Mouse (Mus musculus) c-Kit-negative CD71-positive TER-119-positive erythroid progenitor cells, embryonic 14.5 days (primary cell): Measurements from ENCODE around the gene Prickle2.

Experiments used
- DNase-seq: peaks from one replicate; pipeline ENCODE4 v3.0.0-alpha.2; 2013; ENCODE audit warnings: low read depth, low spot score

Prickle2 gene

DNA sequence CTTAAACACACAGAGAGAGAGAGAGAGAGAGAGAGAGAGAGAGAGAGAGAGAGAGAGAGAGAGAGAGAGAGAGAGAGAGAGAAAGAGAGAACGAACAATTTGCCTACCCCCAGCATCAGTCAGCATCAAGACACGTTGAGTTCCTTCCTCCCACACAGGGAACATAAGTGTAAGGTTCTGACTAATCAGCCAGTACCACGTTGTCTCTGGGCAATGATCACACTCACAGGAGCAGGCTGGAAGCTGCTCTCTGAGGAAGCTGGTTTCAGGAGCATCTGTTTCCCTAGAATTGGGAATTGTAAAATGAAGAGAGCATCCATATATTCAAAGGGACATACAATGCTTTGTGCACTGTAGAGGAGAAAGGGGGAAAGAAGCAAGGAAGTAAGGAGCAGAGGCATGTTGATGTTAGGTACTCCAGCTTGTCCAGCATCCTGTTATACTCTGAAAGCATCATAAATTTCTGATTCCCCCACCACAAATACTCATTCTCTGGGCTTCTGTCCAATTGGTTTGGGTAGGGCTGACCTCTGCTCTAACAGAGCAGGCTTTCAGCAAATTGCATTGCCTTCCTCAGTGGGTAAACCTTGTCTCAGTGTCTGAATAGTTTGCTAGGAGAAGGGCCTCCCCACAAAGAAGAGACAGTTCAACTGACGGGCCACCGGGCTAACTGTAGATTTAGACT is 116.4 kb downstream of the Prickle2 start:
- DNase-seq: no peak

DNA sequence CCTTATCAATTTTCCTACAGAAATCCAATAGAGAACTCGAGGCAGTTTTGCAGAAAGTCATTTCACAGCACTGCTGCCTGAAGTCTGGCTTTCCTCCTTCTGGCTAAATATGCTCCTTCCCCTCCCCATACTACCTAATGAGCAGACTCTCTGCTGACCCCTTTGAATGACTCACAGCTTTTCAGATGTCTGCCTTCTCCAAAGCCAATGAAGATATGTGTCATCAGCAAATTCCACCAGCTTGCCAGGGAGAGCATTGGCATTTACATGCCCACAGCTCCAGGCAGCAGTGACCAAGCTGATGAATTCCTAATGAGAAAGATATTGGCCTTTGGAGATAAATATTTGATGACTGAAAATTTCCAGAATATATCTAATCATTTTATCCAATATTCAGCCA is 121.9 kb downstream of the Prickle2 start:
- no peak for DNase-seq

DNA sequence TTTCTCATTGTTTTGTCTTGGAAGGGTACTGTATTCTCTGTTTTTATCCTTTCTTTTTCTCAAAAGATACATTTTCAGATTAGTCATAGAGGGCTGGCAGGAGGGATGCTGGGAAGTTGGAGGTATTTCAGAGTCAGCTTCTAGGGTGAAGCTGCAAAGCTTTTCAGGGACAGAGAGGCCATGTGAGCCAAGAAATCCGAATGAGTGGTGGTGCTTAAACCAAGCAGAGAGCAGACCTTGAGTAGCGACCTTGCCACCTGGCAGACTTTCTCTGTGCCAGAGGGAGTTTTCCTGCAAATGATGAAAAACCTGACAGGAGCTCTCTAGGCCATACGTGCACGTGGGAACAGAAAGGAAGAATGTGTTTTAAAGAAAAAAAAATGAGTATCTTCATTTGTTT is 130.7 kb downstream of the Prickle2 start:
- no peak for DNase-seq

- no peak for DNase-seq
Measured at GRCm38 (mm10) chr6:92572139-92572538, 133.8 kb downstream of the Prickle2 start.

GRCm38 (mm10) chr6:92570090-92570489 is 135.9 kb downstream of the Prickle2 start:
- no peak for DNase-seq

DNA sequence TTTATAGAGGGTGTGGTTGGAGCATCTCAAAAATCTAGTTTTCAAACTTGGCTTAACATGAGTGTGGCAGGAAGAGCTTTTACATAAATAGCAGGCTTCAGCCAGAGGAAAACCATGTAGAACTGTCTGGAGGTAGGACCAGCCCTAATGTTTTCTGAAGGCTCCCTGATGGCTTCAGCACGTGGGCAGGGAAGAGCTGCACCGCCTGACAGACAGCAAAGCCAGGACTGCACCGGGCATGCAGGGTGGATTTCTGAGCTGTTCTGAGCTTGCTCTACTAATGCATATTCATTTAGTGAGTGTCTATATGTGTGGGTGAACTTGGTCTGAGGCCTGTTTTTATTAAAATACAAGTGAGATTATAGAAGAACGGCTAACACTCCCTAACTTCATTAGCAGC is 136.7 kb downstream of the Prickle2 start:
- DNase-seq: no peak

DNA sequence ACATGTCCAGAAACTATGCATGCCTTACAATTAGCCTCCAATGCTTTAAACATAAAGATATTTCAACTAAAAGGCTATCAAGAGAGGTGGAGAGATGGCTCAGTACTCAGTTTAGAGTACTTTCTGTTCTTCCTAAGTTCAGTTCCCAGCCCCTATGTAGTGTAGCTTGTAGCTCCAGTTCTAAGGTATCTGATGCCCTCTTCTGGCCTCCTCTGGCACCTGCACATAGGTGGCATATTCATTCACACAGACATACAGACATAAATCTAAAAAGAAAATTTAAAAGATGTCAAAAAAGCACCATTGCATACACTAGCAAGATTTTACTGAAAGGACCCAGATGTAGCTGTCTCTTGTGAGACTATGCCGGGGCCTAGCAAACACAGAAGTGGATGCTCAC is 146.7 kb downstream of the Prickle2 start:
- no peak for DNase-seq

DNA sequence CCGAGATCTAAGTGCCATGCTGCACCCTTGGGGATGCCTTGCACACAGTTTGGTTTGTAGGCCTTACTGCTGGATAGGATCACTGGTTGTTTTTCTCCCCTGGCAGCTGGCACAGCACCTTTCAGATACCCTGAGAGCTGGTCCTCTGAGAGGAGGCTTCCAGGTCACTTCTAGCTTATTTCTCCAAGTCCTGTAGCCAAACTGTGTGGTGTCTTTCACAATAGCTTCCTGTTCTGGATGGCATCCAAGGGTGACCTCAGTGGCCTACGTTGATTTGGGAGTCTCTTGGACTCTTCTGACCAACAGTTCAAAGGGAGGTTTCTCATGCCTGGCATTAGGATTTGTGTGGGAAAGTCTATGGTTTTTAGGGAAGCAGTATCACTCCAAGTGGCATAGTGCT is 150.3 kb downstream of the Prickle2 start:
- no peak for DNase-seq

DNA sequence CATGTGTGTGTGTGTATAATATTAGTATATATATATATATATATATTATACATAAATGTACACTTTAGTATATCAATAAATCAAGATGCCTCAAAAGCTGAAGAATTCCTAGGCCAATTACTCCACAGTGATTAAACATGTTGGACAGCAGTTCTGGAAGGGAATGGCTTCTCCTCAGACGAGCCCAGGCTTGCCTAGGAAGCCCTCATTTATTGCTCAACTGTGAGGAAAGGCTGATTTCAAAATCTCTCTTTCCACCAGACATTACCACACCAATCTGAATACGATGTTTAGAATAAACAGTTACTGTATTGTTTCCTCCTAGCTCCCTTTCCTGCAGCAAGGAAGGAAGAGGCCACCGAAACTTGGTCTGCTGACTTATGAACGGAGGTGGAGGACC is 152.9 kb downstream of the Prickle2 start:
- no peak for DNase-seq

DNA sequence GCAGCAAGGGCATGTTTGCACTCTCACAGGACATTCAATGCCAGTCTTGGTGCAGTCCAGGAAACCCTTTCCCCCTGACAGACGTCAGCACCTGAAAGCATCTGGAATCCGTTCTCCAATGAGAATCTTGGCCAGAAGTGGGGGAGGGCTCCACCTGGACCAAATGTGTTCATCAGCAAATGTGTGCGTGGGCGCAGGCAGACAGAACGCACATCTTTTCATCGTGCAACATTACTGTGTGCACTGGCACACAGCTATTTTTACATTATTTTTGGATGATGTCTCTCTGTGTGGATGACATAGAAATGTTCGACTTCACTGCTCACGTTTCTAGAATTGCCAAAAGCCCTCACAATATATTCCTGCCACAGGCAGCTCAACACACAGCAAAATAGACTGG is 156.7 kb downstream of the Prickle2 start:
- no peak for DNase-seq

DNA sequence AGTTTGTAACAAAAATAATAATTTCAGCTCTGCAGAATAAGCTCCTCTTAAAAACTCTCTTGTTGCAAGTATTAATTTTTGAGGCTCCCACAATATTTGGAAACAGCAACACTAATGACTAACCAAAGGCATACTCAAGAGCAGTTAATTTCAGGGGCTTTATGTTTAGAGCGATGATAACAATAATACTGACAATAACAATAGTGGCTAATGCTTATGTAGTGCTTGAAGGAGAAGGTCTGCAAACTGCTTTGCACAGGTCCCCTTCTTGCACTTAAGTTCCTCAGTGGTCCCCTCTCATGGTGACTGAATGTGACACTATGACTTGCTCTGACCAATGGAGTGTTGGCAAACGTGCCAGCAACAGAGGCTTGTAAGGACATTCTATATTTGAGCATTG is 160.8 kb downstream of the Prickle2 start:
- DNase-seq: no peak

GRCm38 (mm10) chr6:92543825-92544224 is 162.1 kb downstream of the Prickle2 start:
- no peak for DNase-seq

DNA sequence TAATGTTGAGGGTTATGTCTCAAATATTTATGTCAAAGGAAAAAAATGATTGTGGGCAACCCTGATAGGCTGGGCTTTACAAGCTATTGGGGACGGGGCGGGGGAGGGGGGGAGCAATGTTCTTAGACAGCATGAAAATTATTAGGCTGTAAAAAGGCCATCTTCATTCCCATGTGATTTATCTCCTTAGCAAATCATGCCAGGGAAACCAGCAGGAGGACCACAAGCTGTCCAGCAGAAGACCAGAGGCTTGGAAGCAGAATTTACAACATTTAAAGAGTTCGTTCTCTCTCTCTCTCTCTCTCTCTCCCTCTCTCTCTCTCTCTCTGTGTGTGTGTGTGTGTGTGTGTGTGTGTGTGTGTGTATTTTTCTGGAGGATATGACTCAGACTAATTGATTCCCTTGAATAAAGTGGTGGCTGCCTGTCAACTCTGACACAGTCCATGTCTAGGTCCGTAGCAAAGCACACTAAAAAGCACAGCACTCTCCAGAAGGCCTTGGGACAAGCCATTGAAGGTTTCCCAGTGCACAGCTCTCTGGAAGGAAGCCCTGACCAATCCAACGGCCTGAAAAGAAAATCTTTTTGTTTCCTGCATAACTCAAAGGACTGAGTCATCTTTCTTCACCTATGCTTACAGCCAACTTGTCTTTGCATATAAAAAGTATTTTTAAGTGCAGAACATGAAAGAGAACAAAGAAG is 163.4 kb downstream of the Prickle2 start:
- DNase-seq: no peak

DNA sequence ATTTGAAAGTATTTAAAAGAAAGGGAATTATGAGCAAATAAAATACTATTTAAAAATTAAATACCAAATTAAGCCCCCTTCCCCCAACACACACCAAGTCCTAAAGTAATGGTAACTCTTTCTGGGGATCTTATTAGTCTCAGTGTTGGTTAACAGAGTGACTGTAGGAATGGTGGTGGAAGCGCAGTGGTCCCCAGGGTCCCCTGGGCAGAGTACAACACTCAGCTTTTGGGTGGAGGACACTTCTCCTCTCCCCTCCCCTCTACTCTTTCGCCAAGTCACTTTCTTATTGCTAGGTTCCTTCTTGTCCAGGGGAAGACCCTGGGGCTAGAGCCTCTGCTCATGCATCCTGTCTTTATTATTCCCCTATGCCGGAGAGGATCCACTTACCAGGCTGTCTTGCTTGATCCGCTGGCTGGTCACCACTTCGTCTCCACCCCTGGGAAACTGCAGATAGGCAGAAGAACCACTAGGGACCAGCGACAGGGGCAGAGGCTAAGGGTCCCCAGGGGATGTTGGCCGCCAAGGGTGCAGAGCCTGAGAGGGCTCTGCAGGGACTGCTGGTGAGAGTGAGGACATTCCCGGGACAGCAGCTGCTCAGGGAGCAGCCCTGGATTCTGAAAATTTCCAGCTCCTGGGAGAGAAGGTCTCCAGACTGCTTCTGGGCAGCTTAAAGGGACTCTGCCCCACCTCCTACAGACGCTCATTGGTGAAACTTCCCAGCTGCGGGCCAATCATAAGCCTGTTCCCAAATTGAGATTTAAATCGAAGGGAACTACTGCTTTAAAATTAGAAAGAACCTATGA is 171.5 kb downstream of the Prickle2 start:
- DNase-seq: no peak

DNA sequence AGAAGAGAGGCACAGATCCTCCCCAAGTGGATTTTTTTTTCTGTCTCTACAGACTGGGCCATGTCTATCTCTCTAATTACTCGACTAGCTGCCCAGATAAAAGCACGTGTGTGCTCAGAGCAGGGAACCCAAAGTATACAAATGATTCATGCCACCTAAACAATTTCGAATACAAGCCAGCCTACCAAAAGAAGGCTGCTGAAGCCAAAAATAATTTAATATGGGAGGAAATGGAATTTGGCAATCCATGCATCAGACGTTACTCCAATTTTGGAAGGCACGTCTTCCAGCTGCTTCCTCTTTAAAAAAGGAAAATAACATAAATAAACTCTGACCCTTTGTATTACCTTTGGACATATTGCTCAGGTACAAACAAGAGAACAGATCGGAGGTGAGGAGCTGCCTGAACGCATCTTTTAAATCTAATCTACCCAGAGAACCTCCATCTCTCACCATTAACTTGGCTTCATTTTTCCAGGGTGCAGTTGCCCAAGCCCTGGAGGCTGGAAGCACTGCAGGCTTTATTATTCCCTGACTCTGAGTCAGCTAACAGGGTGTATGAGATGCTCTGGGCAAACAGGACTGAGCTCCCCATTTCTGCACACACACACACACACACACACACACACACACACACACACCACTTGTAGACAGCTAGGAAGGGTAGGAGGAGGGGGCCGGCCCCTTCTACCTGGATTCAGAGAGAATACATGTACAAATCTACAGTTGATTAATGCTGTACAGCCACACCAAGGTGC is 172.5 kb downstream of the Prickle2 start:
- DNase-seq: no peak

DNA sequence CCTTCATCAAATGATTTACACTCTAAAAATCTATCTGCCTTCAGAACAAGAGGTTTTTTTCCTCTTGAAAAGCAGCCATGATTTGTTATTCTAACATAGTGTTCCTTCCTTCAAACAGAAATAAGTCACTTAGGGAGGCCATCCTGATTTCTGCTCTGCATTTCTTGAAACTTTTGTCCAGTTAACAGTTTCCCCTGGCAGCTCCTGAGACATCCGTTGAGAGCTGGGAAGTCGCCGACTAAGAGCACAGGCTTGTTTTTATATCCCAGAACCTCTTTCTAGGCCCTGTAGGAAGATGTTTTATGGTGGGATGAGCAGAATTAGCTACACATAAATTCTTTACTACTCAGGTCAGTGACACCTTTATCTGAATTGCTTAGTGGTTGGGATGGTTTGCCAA is 173.1 kb downstream of the Prickle2 start:
- no peak for DNase-seq

GRCm38 (mm10) chr6:92532331-92532730 is 173.6 kb downstream of the Prickle2 start:
- no peak for DNase-seq

DNA sequence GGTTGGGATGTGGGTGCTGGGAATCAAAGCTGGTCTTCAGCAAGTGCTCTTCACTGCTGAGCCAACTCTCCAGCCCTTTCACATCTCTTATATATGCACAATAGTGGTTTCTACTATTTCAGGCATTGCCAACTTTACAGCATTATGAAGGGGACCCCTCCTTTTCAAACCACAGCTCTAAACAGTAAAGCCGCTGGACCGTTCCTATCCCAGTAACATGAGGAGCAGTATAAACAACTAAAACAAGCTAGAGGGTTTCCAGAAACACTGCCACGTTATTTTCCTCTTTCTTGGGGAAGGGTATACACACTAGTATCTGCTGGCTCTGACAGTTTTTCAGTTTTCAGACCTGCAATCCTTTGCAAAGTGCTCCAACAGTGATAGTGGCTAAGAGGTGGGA is 179.7 kb downstream of the Prickle2 start:
- DNase-seq: no peak

GRCm38 (mm10) chr6:92525646-92526045 is 180.3 kb downstream of the Prickle2 start:
- no peak for DNase-seq

GRCm38 (mm10) chr6:92521526-92522075 is 184.4 kb downstream of the Prickle2 start:
- DNase-seq: no peak

DNA sequence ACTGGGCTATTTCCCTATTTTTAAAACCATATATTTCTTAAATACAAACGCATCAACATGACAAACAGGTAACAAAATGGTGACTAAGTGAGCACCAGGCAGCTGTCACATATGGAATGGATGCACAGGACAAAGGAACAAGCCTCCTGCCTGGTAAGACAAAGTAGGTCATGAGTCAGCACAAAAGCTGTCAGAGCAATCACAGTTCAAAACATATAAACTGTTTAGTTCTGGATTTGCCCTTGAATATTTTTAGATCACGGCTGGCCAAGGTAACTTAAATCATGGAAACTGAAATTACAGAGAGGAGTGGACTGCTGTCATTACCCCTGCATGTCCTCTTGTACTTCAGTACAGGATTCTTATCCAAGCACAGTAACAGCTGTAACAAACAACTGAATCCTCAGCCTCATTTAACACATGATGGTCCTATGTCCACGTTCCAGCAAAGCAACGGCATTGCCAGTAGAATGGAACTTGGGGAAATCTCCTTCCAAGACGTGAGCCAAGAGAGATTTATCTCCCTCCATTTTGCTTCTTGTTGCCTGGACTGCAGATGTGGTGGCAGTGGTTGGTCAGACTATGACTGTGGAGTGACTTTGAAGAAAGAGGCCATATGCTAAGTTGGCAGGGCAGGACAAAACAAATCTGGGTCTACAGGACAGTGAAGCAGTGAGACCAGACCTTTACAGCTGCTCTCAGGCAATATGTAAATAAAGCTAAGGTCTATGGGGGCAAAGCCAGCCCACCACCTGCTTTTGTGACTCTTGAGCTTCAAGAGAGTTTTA is 185.7 kb downstream of the Prickle2 start:
- no peak for DNase-seq
